ENCODE assay signal across 16 mouse cellular contexts in genomic region chr6:129113030-129113673, GRCm38 (mm10). TPM values are rescaled to one million over a fixed set of nuclear protein-coding genes. Genes with fewer than 3 reads are reported as not detected.
DNase-seq lines count a peak whose midpoint lies in the region; ATAC-seq lines count a peak whose summit lies in the region.
"Had no signal": no experiment of that assay in that cellular context is flagged by ENCODE, and none has a peak within 500 bp of the region (broad histone marks: within the 10 kb centered on the region; RNA-seq: fewer than 3 reads in every experiment).

No protein-coding gene starts in this region.

- H3K9me3 ChIP-seq in limb, embryonic 12.5 days: no peaks in the 10 kb centered on the region
- H3K9me3 ChIP-seq in limb, embryonic 10.5 days (replicated peaks): no peaks in the 10 kb centered on the region
- no peaks in the 10 kb centered on the region for H3K9me3 ChIP-seq in intestine, embryonic 15.5 days
- no peaks in the 10 kb centered on the region for H3K9me3 ChIP-seq in liver, embryonic 11.5 days (ENCODE audit: control insufficient read depth, low read length)
- no peaks in the 10 kb centered on the region for H3K9me3 ChIP-seq in forebrain, embryonic 13.5 days (replicated peaks)
- H3K9me3 ChIP-seq: forebrain, embryonic 12.5 days had no signal

- H3K36me3 ChIP-seq in limb, embryonic 12.5 days: no peaks in the 10 kb centered on the region
- H3K36me3 ChIP-seq in limb, embryonic 10.5 days: no peaks in the 10 kb centered on the region
- H3K36me3 ChIP-seq in intestine, embryonic 15.5 days: no peaks in the 10 kb centered on the region
- H3K36me3 ChIP-seq in liver, embryonic 11.5 days (ENCODE audit: control insufficient read depth, insufficient read depth, low read length): no peaks in the 10 kb centered on the region
- no peaks in the 10 kb centered on the region for H3K36me3 ChIP-seq in forebrain, embryonic 13.5 days (ENCODE audit: poor library complexity, severe bottlenecking)
- H3K36me3 ChIP-seq: forebrain, embryonic 12.5 days; neural tube, embryonic 13.5 days had no signal

- no peak overlapping the region for H3K4me2 ChIP-seq in limb, embryonic 12.5 days
- no peak overlapping the region for H3K4me2 ChIP-seq in intestine, embryonic 15.5 days (replicated peaks)
- no peak overlapping the region for H3K4me2 ChIP-seq in liver, embryonic 11.5 days
- no peak overlapping the region for H3K4me2 ChIP-seq in forebrain, embryonic 13.5 days
- H3K4me2 ChIP-seq: forebrain, embryonic 12.5 days; neural tube, embryonic 13.5 days had no signal

- no peak overlapping the region for H3K4me3 ChIP-seq in limb, embryonic 12.5 days (replicated peaks)
- H3K4me3 ChIP-seq in limb, embryonic 10.5 days: no peak overlapping the region
- H3K4me3 ChIP-seq in intestine, embryonic 15.5 days (replicated peaks): no peak overlapping the region
- H3K4me3 ChIP-seq in liver, embryonic 11.5 days (ENCODE audit: low read depth, low read length): no peak overlapping the region
- no peak overlapping the region for H3K4me3 ChIP-seq in forebrain, embryonic 13.5 days
- H3K4me3 ChIP-seq: forebrain, embryonic 12.5 days; neural tube, embryonic 13.5 days had no signal

- H3K27me3 ChIP-seq in limb, embryonic 12.5 days: no peaks in the 10 kb centered on the region
- no peaks in the 10 kb centered on the region for H3K27me3 ChIP-seq in limb, embryonic 10.5 days (ENCODE audit: low read depth, poor library complexity, severe bottlenecking)
- H3K27me3 ChIP-seq in intestine, embryonic 15.5 days (replicated peaks): no peaks in the 10 kb centered on the region
- H3K27me3 ChIP-seq in liver, embryonic 11.5 days (replicated peaks; ENCODE audit: control insufficient read depth, insufficient read depth, low read length): no peaks in the 10 kb centered on the region
- no peaks in the 10 kb centered on the region for H3K27me3 ChIP-seq in forebrain, embryonic 13.5 days
- H3K27me3 ChIP-seq: forebrain, embryonic 12.5 days; neural tube, embryonic 13.5 days had no signal

- ATAC-seq in limb, embryonic 12.5 days (ENCODE audit: insufficient number of reproducible peaks, insufficient read depth, low FRiP score, low TSS enrichment, low read depth): 0 out of 2 replicates have a peak, but pooled peaks have one; percentile 37
- ATAC-seq in intestine, embryonic 15.5 days: peak; percentile 62
- peak; percentile 63 for ATAC-seq in liver, embryonic 11.5 days (replicated peaks; ENCODE audit: low FRiP score)
- ATAC-seq in megakaryocyte, adult 5-6 weeks (ENCODE audit: poor library complexity, severe bottlenecking): peak; percentile 48
- ATAC-seq in forebrain, embryonic 13.5 days: no peak
- ATAC-seq: midbrain, embryonic 16.5 days had no signal

- no peak overlapping the region for H3K27ac ChIP-seq in limb, embryonic 12.5 days
- no peak overlapping the region for H3K27ac ChIP-seq in limb, embryonic 10.5 days
- no peak overlapping the region for H3K27ac ChIP-seq in intestine, embryonic 15.5 days
- H3K27ac ChIP-seq in liver, embryonic 11.5 days (ENCODE audit: low read depth, low read length): no peak overlapping the region
- H3K27ac ChIP-seq in forebrain, embryonic 13.5 days: no peak overlapping the region
- H3K27ac ChIP-seq: forebrain, embryonic 12.5 days; neural tube, embryonic 13.5 days had no signal

- no peak for DNase-seq in limb, embryonic 10.5 days (ENCODE audit: low spot score)
- no peak for DNase-seq in liver, embryonic 11.5 days (ENCODE audit: low spot score)
- no peak for DNase-seq in cerebellum, adult 11-12 months
- DNase-seq in layer of hippocampus, adult 18-20 months (ENCODE audit: low spot score in 2 of 2): no peak
- DNase-seq: gastrocnemius, postnatal 10 days; retina, postnatal 1 day had no signal

- H3K4me1 ChIP-seq in limb, embryonic 12.5 days (replicated peaks): no peaks in the 10 kb centered on the region
- H3K4me1 ChIP-seq in limb, embryonic 10.5 days: no peaks in the 10 kb centered on the region
- H3K4me1 ChIP-seq in intestine, embryonic 15.5 days (replicated peaks): 0 out of 2 replicates have a peak, but pooled peaks cover 3% of the 10 kb centered on the region
- H3K4me1 ChIP-seq in liver, embryonic 11.5 days (replicated peaks; ENCODE audit: control insufficient read depth, insufficient read depth, low read length): no peaks in the 10 kb centered on the region
- H3K4me1 ChIP-seq in forebrain, embryonic 13.5 days: no peaks in the 10 kb centered on the region
- H3K4me1 ChIP-seq: forebrain, embryonic 12.5 days; neural tube, embryonic 13.5 days had no signal

- 85% methylated on average over 1 of the region's 1 CpGs for WGBS in limb, embryonic 12.5 days
- WGBS in limb, embryonic 10.5 days: 89% methylated on average over 1 of the region's 1 CpGs
- WGBS in intestine, embryonic 15.5 days: 84% methylated on average over 1 of the region's 1 CpGs
- WGBS in liver, embryonic 11.5 days: 75% methylated on average over 1 of the region's 1 CpGs
- 100% methylated on average over 1 of the region's 1 CpGs for WGBS in forebrain, embryonic 13.5 days

- no peak overlapping the region for H3K9ac ChIP-seq in limb, embryonic 12.5 days (replicated peaks)
- H3K9ac ChIP-seq in intestine, embryonic 15.5 days: no peak overlapping the region
- H3K9ac ChIP-seq in liver, embryonic 11.5 days (ENCODE audit: low read depth, low read length): no peak overlapping the region
- H3K9ac ChIP-seq in forebrain, embryonic 13.5 days: no peak overlapping the region
- H3K9ac ChIP-seq: forebrain, embryonic 12.5 days; neural tube, embryonic 13.5 days had no signal

RNA-seq across cellular contexts. Expression of gene Clec2e, which starts 12.4 kb away (rescaled TPM):
- not detected in 2 replicates for polyA plus RNA-seq in limb, embryonic 12.5 days (2016; fragmentation: Nextera tagmentation; extraction: Ambion mirVana)
- polyA plus RNA-seq in limb, embryonic 10.5 days (2016; fragmentation: Nextera tagmentation; extraction: Ambion mirVana): not detected in 2 replicates
- 10.4 and 11.4 TPM in 2 replicates for polyA plus RNA-seq in intestine, embryonic 15.5 days (2015; fragmentation: Nextera tagmentation; extraction: Ambion mirVana)
- not detected in 2 replicates for polyA plus RNA-seq in liver, embryonic 11.5 days (2014; fragmentation: Nextera tagmentation; extraction: Ambion mirVana)
- total RNA-seq in megakaryocyte, adult 5-6 weeks (2015): not detected in 2 replicates
- 0.29 TPM in 1 of 2 replicates, not detected in the other for total RNA-seq in megakaryocyte, adult 5-6 weeks (2017)
- polyA plus RNA-seq in forebrain, embryonic 13.5 days (2015; fragmentation: Nextera tagmentation; extraction: Ambion mirVana): not detected in 2 replicates
- not detected for total RNA-seq in layer of hippocampus, adult 18-20 months (2021)
- total RNA-seq: adrenal gland, adult 2 months; layer of hippocampus, postnatal 25 days had no signal
- polyA plus RNA-seq: adrenal gland, adult 2 months; forebrain, embryonic 12.5 days; limb, embryonic 11.5 days; midbrain, embryonic 16.5 days; neural tube, embryonic 13.5 days had no signal

Comparison
In these comparisons a context has a peak if more than half of its experiments do, and no peak if none do; other contexts are left out.
1. RNA of gene Clec2e, which starts 12.4 kb away (polyA plus RNA-seq): 10.4 to 11.4 TPM in intestine, embryonic 15.5 days; not detected in forebrain, embryonic 13.5 days, not detected in limb, embryonic 12.5 days, not detected in limb, embryonic 10.5 days and not detected in liver, embryonic 11.5 days; every median in the first group is over 10 times any median in the second.